Mouse (Mus musculus) kidney, adult 9 months (tissue): ENCODE results near the gene Ufd1.
"Not testable (repeated sequence)": the region's sequence is repeated elsewhere in the genome, so short reads cannot be mapped to it uniquely, and the experiment has no call there.

Experiments
- DNase-seq: peaks from one replicate; pipeline ENCODE4 v3.0.0; 2022

Ufd1 gene

GRCm38 (mm10) chr16:18811032-18811431, 547 bp upstream of the Ufd1 start:
- no peak for DNase-seq

- DNase-seq = no peak
Observed at GRCm38 (mm10) chr16:18812385-18812910, 869 bp downstream of the Ufd1 start.

- no peak for DNase-seq
Observed at GRCm38 (mm10) chr16:18822356-18822755, 10.8 kb downstream of the Ufd1 start.

GRCm38 (mm10) chr16:18822925-18823324, 11.3 kb downstream of the Ufd1 start:
- DNase-seq = no peak

GRCm38 (mm10) chr16:18828630-18829029, 17.1 kb downstream of the Ufd1 start:
- DNase-seq = no peak

- no peak for DNase-seq
Observed at GRCm38 (mm10) chr16:18829102-18829501, 17.5 kb downstream of the Ufd1 start.

GRCm38 (mm10) chr16:18833486-18833885, 21.9 kb downstream of the Ufd1 start:
- DNase-seq = no peak

GRCm38 (mm10) chr16:18836073-18836467, 24.5 kb downstream of the Ufd1 start:
- DNase-seq = no peak

- DNase-seq = peak; percentile 98
Observed at GRCm38 (mm10) chr16:18836468-18837208, 25.1 kb downstream of the Ufd1 start, which contains the start of the genes 2510002D24Rik and Gm28539. Gene 2510002D24Rik (plus strand): TSS chr16:18836578. Gene Gm28539 (plus strand): TSS chr16:18836584.

- DNase-seq = no peak
Observed at GRCm38 (mm10) chr16:18838346-18838745, 26.8 kb downstream of the Ufd1 start.

- no peak for DNase-seq
Observed at GRCm38 (mm10) chr16:18846301-18846820, 34.8 kb downstream of the Ufd1 start.

GRCm38 (mm10) chr16:18849521-18850190, 38.1 kb downstream of the Ufd1 start:
- not testable (repeated sequence) for DNase-seq

- peak; percentile 92 for DNase-seq
Observed at GRCm38 (mm10) chr16:18858551-18858950, 47.0 kb downstream of the Ufd1 start.

GRCm38 (mm10) chr16:18860186-18860585, 48.6 kb downstream of the Ufd1 start:
- peak; percentile 82 for DNase-seq

- not testable (repeated sequence) for DNase-seq
Observed at GRCm38 (mm10) chr16:18870495-18870894, 58.9 kb downstream of the Ufd1 start.

- no peak for DNase-seq
Observed at GRCm38 (mm10) chr16:18876091-18876441, 64.5 kb downstream of the Ufd1 start.

- peak; percentile 96 for DNase-seq
Observed at GRCm38 (mm10) chr16:18876442-18877308, 65.1 kb downstream of the Ufd1 start, which contains the start of the genes Mrpl40 and Hira. Gene Mrpl40 (minus strand): TSS chr16:18876862. Gene Hira (plus strand): TSS chr16:18877037.

GRCm38 (mm10) chr16:18877386-18878090, 66.0 kb downstream of the Ufd1 start:
- peak; percentile 64 for DNase-seq

- DNase-seq = no peak
Observed at GRCm38 (mm10) chr16:18878091-18878720, 66.6 kb downstream of the Ufd1 start.

GRCm38 (mm10) chr16:18884044-18884443, 72.5 kb downstream of the Ufd1 start:
- no peak for DNase-seq
